Mouse (Mus musculus) bone marrow macrophage, adult 2 months (primary cell): ENCODE measurements around the gene Lama1.

Experiments
- CTCF ChIP-seq: IDR thresholded peaks from 2 replicates; pipeline ENCODE4 v1.5.1; 2012; ENCODE audit warnings: low read depth, mild to moderate bottlenecking, low read length, moderate library complexity
- POLR2A ChIP-seq: IDR thresholded peaks from 2 replicates; pipeline ENCODE4 v1.6.1; 2012; ENCODE audit warnings: mild to moderate bottlenecking, low read depth, low read length, borderline replicate concordance

- TF ChIP-seq CTCF (no peak), POLR2A (no peak)
Observed at GRCm38 (mm10) chr17:67764167-67764871, 67.3 kb downstream of the Lama1 start.
